Mouse (Mus musculus): ENCODE results near the gene Gm20388. TPM values are rescaled to one million over a fixed set of nuclear protein-coding genes. Genes with fewer than 3 reads are reported as not detected.

Gene Gm20388
- polyA plus RNA-seq, 1 experiment from 2014 or later, result 7.4 TPM

DNA sequence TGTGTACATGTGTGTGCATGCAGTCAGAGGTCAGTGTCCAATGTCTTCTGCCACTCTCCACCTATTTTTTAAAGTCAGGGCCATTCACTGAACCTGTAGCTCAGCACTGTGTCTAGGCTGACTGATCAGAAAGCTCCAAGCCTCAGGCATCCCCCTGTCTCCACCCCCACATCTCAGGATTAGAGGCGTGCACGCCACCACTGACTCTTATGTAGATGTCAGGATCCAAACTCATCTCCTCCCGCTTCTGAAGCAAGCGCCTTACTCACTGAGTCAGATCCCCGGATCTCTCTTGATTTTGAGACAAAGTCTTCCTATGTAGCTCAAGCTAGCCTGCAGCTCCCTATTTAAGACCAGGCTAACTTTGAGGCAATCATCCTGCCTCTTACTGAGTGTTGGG is 1768.1 kb downstream of the Gm20388 start:
- H3K9ac ChIP-seq (ENCODE audit: low read length), result no peak overlapping the region
- no peaks in the 10 kb centered on the region for H3K36me3 ChIP-seq (ENCODE audit: control insufficient read depth, insufficient read depth, low read length)
- no peaks in the 10 kb centered on the region for H3K9me3 ChIP-seq (replicated peaks; ENCODE audit: control insufficient read depth, low read length)
- no peak overlapping the region for H3K4me3 ChIP-seq (replicated peaks; ENCODE audit: low read length)
- H3K4me1 ChIP-seq (ENCODE audit: control insufficient read depth, insufficient read depth, low read length), result no peaks in the 10 kb centered on the region
- no peak overlapping the region for H3K4me2 ChIP-seq (ENCODE audit: low read depth, low read length)
- WGBS, result 65% methylated on average over 5 of the region's 5 CpGs
- H3K27me3 ChIP-seq (ENCODE audit: control insufficient read depth, insufficient read depth, low read length), result no peaks in the 10 kb centered on the region
- H3K27ac ChIP-seq (ENCODE audit: low read length), result no peak overlapping the region
- ATAC-seq (ENCODE audit: insufficient read depth, low FRiP score), result no peak

DNA sequence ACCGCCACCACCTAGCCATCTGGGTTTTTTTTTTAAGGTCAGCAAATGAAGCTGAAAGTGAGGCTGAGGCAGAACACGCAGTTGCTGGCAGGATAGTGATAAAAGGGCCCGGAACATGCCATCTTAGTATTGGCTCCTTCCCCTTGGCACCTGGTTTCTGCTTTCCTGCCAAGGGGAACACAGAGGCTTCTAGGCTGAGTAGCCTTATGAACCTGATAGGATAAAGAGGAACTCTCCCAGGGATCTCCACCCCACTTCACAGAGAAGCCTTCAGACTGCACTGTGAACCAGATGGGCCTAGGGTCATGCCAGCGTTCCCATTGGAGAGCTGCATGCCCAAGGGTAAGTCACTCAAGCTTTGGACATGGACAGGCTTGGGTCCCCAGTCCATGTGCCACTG is 1770.3 kb downstream of the Gm20388 start:
- Histone ChIP-seq H3K9ac (ENCODE audit: low read length) (no peak overlapping the region), H3K27me3 (ENCODE audit: control insufficient read depth, insufficient read depth, low read length) (no peaks in the 10 kb centered on the region), H3K4me2 (ENCODE audit: low read depth, low read length) (no peak overlapping the region), H3K4me1 (ENCODE audit: control insufficient read depth, insufficient read depth, low read length) (no peaks in the 10 kb centered on the region), H3K9me3 (replicated peaks; ENCODE audit: control insufficient read depth, low read length) (no peaks in the 10 kb centered on the region), H3K36me3 (ENCODE audit: control insufficient read depth, insufficient read depth, low read length) (no peaks in the 10 kb centered on the region), H3K4me3 (replicated peaks; ENCODE audit: low read length) (no peak overlapping the region), H3K27ac (ENCODE audit: low read length) (no peak overlapping the region)
- WGBS, result 84% methylated on average over 4 of the region's 4 CpGs
- ATAC-seq (ENCODE audit: insufficient read depth, low FRiP score), result no peak

DNA sequence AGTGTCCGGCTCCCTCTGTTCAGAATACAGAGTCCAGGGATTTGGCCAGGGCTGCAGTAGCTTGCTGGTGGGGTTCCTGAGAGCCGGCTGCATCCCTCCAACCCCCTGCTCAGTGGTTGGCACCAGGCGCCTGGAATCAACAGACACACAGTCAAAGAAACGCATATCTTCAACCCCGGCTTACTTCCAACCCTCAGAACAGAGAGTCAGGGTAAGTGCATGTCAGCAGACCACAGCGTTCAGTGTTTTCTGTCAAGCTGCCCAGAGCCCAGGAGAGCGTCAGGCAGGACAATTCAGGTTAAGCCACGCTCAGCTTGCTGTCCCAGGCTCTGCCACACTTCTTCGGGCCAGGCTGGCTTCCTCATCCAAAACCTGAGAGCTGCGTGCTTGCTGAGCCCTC is 1770.8 kb downstream of the Gm20388 start:
- ATAC-seq (ENCODE audit: insufficient read depth, low FRiP score), result no peak
- Histone ChIP-seq H3K27me3 (ENCODE audit: control insufficient read depth, insufficient read depth, low read length) (no peaks in the 10 kb centered on the region), H3K4me1 (ENCODE audit: control insufficient read depth, insufficient read depth, low read length) (no peaks in the 10 kb centered on the region), H3K27ac (ENCODE audit: low read length) (no peak overlapping the region), H3K9me3 (replicated peaks; ENCODE audit: control insufficient read depth, low read length) (no peaks in the 10 kb centered on the region), H3K4me2 (ENCODE audit: low read depth, low read length) (no peak overlapping the region), H3K9ac (ENCODE audit: low read length) (no peak overlapping the region), H3K4me3 (replicated peaks; ENCODE audit: low read length) (no peak overlapping the region), H3K36me3 (ENCODE audit: control insufficient read depth, insufficient read depth, low read length) (no peaks in the 10 kb centered on the region)
- whole genome bisulfite sequencing, result 52% methylated on average over 10 of the region's 10 CpGs

DNA sequence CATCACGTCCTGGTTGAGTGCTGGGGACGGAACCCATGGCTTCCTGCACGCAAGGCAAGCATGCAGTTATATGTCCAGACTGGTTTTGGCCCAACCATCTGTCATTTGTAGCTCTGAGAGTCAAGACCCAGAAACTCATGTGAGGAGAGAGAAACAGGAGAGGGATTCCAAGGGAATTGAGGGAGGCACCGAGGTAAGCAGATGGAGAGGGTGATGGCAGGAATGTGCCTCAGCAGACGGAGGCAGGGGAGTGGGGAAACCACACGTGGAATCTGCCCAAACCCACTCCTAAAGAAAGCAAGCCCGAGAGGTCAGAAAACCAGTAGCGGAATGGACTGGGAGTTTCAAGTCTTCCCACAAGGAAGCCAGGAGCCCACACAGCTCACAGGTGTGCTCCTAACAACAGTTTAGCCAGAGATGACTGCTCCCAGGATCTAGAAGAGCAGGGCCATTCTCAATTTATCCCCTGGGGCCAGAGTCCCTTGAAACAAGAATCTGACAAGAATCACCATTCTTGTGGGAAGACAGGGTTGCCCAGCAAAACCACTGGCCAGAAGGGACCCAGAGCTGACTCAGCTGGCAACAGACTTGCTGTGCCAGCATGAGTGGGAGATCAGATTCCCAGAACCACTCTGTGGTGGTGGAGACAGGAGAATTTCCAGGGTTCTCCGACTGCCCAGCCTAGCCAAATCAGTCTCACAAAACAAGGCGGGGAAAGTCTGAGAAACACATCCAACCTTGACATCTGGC is 1772.6 kb downstream of the Gm20388 start:
- Histone ChIP-seq H3K4me2 (ENCODE audit: low read depth, low read length) (no peak overlapping the region), H3K27ac (ENCODE audit: low read length) (no peak overlapping the region), H3K9me3 (replicated peaks; ENCODE audit: control insufficient read depth, low read length) (no peaks in the 10 kb centered on the region), H3K27me3 (ENCODE audit: control insufficient read depth, insufficient read depth, low read length) (no peaks in the 10 kb centered on the region), H3K4me3 (replicated peaks; ENCODE audit: low read length) (no peak overlapping the region), H3K4me1 (ENCODE audit: control insufficient read depth, insufficient read depth, low read length) (no peaks in the 10 kb centered on the region; the same call in 1 of the 2 replicates), H3K36me3 (ENCODE audit: control insufficient read depth, insufficient read depth, low read length) (no peaks in the 10 kb centered on the region), H3K9ac (ENCODE audit: low read length) (no peak overlapping the region)
- 63% methylated on average over 10 of the region's 10 CpGs for WGBS
- ATAC-seq (ENCODE audit: insufficient read depth, low FRiP score), result no peak

DNA sequence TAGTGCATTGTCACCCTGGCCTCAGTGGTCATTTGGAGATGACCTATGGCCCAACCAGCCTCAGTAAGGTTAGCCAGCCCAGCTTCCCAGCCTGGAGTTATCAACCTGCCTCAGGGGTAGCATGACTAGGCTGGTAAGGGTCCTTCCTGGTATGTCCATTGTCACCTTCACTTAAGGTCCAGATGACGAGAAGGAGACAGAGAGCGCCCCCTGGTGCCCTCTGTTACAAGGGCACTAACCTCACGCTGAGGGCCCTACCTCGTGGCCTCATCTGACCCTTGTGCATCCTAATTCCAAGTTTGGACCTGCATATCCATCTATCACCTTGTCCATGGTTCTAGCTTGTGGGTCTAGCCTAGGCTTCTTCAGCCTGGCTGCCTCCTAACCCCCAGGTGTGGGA is 1774.8 kb downstream of the Gm20388 start:
- no peak overlapping the region for H3K4me2 ChIP-seq (ENCODE audit: low read depth, low read length)
- WGBS, result 23% methylated on average over 4 of the region's 4 CpGs
- H3K27ac ChIP-seq (ENCODE audit: low read length), result no peak overlapping the region
- H3K4me3 ChIP-seq (replicated peaks; ENCODE audit: low read length), result no peak overlapping the region
- H3K9ac ChIP-seq (ENCODE audit: low read length), result no peak overlapping the region
- H3K4me1 ChIP-seq (ENCODE audit: control insufficient read depth, insufficient read depth, low read length), result no peaks in the 10 kb centered on the region; the same call in 1 of the 2 replicates
- no peaks in the 10 kb centered on the region for H3K27me3 ChIP-seq (ENCODE audit: control insufficient read depth, insufficient read depth, low read length)
- no peaks in the 10 kb centered on the region for H3K36me3 ChIP-seq (ENCODE audit: control insufficient read depth, insufficient read depth, low read length)
- no peak for ATAC-seq (ENCODE audit: insufficient read depth, low FRiP score)
- H3K9me3 ChIP-seq (replicated peaks; ENCODE audit: control insufficient read depth, low read length), result no peaks in the 10 kb centered on the region

DNA sequence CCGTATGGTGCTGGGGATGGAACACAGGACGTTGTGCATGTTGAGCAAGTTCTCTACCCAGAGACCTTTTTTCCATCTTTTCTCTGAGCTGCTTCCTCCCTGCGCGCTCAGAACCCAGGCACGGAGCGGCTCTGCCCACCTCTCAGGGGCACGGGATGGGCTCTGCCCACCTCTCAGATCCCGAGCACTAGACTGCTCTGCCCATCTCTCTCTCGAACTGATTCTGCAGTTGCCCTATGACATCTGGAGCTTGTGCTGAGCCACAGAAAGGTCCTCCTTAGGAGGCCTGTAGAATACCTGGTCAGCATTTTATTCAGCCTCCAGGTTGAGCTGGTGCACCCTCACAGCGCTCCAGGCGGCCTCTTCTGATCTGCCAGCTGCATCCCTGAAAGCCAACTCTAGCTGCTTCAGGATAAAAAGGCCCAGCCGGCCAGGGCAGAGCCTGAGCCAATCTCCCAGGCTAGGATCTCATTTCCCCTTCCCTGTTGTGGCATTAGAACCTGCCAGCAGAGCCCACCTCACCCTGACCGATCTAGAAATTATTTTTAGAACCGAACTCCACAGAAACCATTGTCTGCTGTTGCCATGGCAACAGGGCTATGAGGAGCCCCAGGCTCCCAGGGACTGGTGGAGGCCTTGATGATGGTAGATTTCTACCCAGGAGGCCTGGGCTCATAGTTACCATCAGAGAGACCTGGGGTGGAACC is 1777.0 kb downstream of the Gm20388 start:
- H3K27ac ChIP-seq (ENCODE audit: low read length), result no peak overlapping the region
- no peak overlapping the region for H3K9ac ChIP-seq (ENCODE audit: low read length)
- no peak for ATAC-seq (ENCODE audit: insufficient read depth, low FRiP score)
- H3K36me3 ChIP-seq (ENCODE audit: control insufficient read depth, insufficient read depth, low read length), result no peaks in the 10 kb centered on the region
- no peak overlapping the region for H3K4me3 ChIP-seq (replicated peaks; ENCODE audit: low read length)
- H3K9me3 ChIP-seq (replicated peaks; ENCODE audit: control insufficient read depth, low read length), result no peaks in the 10 kb centered on the region
- WGBS, result 58% methylated on average over 14 of the region's 14 CpGs
- no peaks in the 10 kb centered on the region for H3K27me3 ChIP-seq (ENCODE audit: control insufficient read depth, insufficient read depth, low read length)
- no peak overlapping the region for H3K4me2 ChIP-seq (ENCODE audit: low read depth, low read length)
- no peaks in the 10 kb centered on the region; the same call in 1 of the 2 replicates for H3K4me1 ChIP-seq (ENCODE audit: control insufficient read depth, insufficient read depth, low read length)

DNA sequence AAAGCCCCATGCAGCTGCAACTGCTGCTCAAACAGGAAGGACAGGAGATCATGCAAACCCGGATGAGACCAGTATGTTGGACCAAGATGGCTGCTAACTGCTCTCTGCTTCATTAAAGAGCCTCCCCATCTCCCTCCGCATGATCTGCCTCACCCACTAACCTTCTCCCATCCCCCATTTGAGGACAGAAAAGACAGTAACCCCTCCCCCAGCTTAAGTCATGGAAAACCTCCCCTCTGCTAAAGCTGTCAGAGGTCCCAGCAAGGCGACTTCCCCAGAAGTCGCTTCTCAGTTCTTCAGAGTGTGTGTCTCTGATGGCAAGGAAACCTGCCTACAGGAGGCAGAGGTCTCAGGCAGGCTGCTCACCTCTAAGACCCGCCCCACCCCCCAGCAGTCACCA is 1777.9 kb downstream of the Gm20388 start:
- no peak for ATAC-seq (ENCODE audit: insufficient read depth, low FRiP score)
- 41% methylated on average over 5 of the region's 5 CpGs for WGBS
- Histone ChIP-seq H3K9me3 (replicated peaks; ENCODE audit: control insufficient read depth, low read length) (no peaks in the 10 kb centered on the region), H3K27ac (ENCODE audit: low read length) (no peak overlapping the region), H3K4me3 (replicated peaks; ENCODE audit: low read length) (no peak overlapping the region), H3K4me2 (ENCODE audit: low read depth, low read length) (no peak overlapping the region), H3K9ac (ENCODE audit: low read length) (no peak overlapping the region), H3K4me1 (ENCODE audit: control insufficient read depth, insufficient read depth, low read length) (no peaks in the 10 kb centered on the region; the same call in 1 of the 2 replicates), H3K36me3 (ENCODE audit: control insufficient read depth, insufficient read depth, low read length) (no peaks in the 10 kb centered on the region), H3K27me3 (ENCODE audit: control insufficient read depth, insufficient read depth, low read length) (no peaks in the 10 kb centered on the region)

DNA sequence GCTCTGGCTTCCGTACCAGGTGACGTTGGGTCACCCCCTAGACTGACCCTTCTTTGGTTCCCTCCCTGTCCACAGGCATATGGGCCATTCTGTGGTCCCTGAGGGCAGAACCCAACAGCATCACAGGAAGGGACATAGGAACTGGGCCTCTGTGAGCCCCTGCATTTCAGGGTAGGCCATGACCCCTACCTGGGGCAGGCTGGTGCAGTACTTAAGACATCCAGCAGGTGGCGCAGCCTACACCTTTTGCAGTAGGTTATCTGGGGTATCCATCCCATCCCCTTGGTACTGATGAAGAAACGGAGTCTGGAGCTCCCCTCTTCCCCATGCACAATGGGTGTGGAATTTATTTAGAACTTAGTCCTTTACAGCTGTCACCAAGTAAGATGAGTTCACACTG is 1783.8 kb downstream of the Gm20388 start:
- Histone ChIP-seq H3K27ac (ENCODE audit: low read length) (no peak overlapping the region), H3K9ac (ENCODE audit: low read length) (no peak overlapping the region), H3K27me3 (ENCODE audit: control insufficient read depth, insufficient read depth, low read length) (no peaks in the 10 kb centered on the region), H3K9me3 (replicated peaks; ENCODE audit: control insufficient read depth, low read length) (no peaks in the 10 kb centered on the region), H3K36me3 (ENCODE audit: control insufficient read depth, insufficient read depth, low read length) (no peaks in the 10 kb centered on the region), H3K4me3 (replicated peaks; ENCODE audit: low read length) (no peak overlapping the region), H3K4me2 (ENCODE audit: low read depth, low read length) (no peak overlapping the region), H3K4me1 (ENCODE audit: control insufficient read depth, insufficient read depth, low read length) (peaks cover 10% of the 10 kb centered on the region)
- ATAC-seq (ENCODE audit: insufficient read depth, low FRiP score), result no peak
- WGBS, result 58% methylated on average over 4 of the region's 4 CpGs

DNA sequence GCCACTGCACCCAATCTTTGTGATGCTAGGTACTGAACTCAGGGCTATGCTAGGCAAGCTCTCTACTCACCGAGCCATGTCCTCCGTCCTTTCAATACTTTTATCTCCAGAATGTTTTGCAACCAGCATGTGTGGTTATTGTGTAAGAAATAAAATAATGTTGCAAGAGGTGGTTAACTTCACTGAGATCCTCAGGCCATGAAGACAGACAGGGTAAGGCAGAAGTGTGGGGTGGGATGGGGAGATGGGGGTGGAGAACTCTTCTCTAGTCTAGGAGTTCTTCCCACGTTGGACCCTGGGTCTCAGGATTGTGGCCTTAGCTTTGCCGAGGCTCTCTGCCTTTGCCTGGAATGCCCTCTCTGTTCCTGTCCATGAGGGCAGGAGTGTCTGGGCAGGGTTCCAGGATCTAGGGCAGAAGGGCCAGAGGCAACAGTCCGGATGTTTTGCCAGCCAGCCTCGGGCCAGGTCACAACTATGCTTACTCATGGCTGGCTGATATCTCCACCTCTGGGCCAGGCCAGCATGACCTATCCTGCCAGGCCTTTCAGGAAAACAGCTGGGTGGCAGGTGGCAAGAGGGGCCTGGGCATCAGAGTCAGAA is 1785.0 kb downstream of the Gm20388 start:
- no peak overlapping the region for H3K4me2 ChIP-seq (ENCODE audit: low read depth, low read length)
- no peaks in the 10 kb centered on the region for H3K9me3 ChIP-seq (replicated peaks; ENCODE audit: control insufficient read depth, low read length)
- peaks cover 10% of the 10 kb centered on the region for H3K4me1 ChIP-seq (ENCODE audit: control insufficient read depth, insufficient read depth, low read length)
- H3K36me3 ChIP-seq (ENCODE audit: control insufficient read depth, insufficient read depth, low read length), result no peaks in the 10 kb centered on the region
- no peak overlapping the region for H3K27ac ChIP-seq (ENCODE audit: low read length)
- ATAC-seq (ENCODE audit: insufficient read depth, low FRiP score), result no peak
- WGBS, result 79% methylated on average over 6 of the region's 6 CpGs
- H3K4me3 ChIP-seq (replicated peaks; ENCODE audit: low read length), result no peak overlapping the region
- H3K27me3 ChIP-seq (ENCODE audit: control insufficient read depth, insufficient read depth, low read length), result no peaks in the 10 kb centered on the region
- no peak overlapping the region for H3K9ac ChIP-seq (ENCODE audit: low read length)
